Mouse (Mus musculus): ENCODE measurements at regions not wholly inside any gene's neighbourhood (a gene's known extent, or its start where the extent isn't known, plus 50 kb on each side); places are given as distances from the start of the nearest gene placed in this dataset.
A peak's percentile ranks its signal among the peaks of the same experiment; 100 is the strongest.

DNA sequence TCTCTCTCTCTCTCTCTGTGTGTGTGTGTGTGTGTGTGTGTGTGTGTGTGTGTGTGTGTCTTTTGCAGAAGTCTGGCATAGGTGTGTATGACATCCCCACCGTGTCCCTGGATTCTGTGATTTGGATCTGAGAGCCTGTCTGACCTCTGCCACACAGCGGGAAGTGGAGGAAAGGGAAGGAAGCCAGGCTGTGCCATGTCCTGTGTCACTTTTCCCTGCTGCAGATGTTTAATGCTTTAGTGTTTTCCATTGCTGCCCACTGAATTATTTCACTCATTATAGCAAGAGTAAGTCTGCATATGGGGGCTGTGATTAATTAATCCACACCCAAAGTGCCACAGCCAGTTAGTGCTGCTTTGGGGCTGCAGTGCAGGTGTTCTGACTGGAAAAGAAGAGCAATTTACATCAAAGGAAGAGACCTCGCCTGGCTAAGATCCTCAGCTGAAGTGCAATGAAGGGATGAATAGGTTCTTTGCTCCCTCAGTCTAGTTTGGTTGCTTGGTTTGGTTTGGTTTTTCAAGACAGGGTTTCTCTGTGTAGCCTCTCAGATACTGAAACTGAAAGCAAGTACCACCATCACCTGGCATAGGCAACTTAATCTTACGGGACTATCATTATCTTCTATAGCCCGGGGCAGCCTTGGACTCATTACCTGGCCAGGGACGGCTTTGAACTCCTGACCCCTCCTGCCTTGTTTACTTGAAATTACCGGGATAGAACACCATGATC is 51.2 kb upstream of the Kdm7a start:
- no peak for DNase-seq (ENCODE audit: low spot score)
- no peaks in the 10 kb centered on the region for H3K36me3 ChIP-seq
- WGBS, result 53% methylated on average over 7 of the region's 7 CpGs
- H3K9me3 ChIP-seq, result no peaks in the 10 kb centered on the region
- peak overlapping the region; percentile 89 for H3K27ac ChIP-seq
- peak overlapping the region; percentile 60 for H3K4me3 ChIP-seq
- peaks cover 31% of the 10 kb centered on the region for H3K27me3 ChIP-seq (ENCODE audit: insufficient read depth, poor library complexity, severe bottlenecking)
- H3K4me1 ChIP-seq (replicated peaks), result peaks cover 28% of the 10 kb centered on the region

DNA sequence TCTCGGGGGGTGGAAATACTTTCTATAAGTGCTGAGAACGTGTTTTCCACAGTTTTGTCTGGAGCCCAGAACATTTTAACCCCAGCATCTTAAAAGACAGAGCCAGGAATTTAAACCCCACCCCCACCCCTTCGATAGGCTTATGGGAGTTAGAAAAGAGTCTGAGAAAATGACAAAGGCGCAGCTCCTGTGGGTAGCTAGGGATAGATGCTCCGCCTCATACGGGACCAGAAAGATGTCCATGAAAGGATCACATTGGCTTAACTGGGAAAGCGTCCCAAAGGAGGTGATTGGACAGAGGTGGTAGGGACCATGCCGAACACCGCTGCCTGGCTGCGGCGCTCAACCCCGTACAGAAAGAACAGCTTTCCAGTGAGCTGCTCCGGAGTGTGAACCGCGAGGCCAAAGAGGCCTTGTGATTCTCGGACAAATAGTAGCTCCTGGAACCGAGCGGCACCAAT is 50.6 kb upstream of the Kdm7a start:
- peak overlapping the region; percentile 60 for H3K4me3 ChIP-seq
- peak overlapping the region; percentile 89 for H3K27ac ChIP-seq
- H3K36me3 ChIP-seq, result no peaks in the 10 kb centered on the region
- peaks cover 28% of the 10 kb centered on the region for H3K4me1 ChIP-seq (replicated peaks)
- peak; percentile 63 for DNase-seq (ENCODE audit: low spot score)
- under 1% methylated on average over 18 of the region's 18 CpGs for WGBS
- no peaks in the 10 kb centered on the region for H3K9me3 ChIP-seq
- H3K27me3 ChIP-seq (ENCODE audit: insufficient read depth, poor library complexity, severe bottlenecking), result peaks cover 31% of the 10 kb centered on the region

DNA sequence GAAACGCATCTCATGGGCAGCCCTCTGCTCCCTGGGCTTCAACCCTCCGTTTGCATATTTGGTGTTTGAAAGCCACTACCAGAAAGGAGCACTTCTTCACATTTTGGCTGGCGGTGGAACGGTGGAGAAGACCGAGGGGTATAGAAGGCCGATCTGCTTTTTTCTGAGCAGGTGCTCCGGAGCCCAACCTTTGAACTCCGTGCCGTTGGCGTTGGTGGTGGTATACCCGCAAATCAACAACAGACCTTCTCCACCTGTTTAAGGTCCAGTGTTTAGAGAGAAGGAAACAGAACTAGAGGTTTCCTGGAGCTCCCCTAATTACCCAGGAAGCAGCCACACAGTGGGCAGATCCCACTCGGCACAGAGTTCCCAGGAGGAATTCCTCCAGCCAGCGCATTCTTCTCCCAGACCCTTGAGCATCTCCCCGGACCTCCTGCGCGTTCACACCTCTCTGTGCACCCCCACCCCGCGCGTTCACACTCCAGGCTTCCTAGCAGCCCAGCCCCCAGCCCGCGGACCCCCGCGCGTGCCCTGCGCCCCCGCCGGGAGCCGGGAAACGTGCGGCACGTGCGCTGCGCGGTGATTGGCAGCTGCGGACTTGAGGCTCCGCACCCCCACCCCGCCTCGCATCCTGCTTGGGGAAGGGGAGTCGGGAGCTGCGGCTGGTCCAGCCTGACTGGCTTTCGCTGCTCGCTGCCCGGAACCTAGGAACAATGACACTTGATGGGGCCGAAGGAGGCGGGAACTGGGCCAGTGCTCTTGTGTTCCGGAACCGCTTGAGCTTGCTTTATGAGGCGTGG is 49.9 kb upstream of the Kdm7a start:
- WGBS, result 2% methylated on average over 48 of the region's 48 CpGs
- peak overlapping the region; percentile 89 for H3K27ac ChIP-seq
- peaks cover 28% of the 10 kb centered on the region for H3K4me1 ChIP-seq (replicated peaks)
- H3K4me3 ChIP-seq, result peak overlapping the region; percentile 60
- peaks cover 31% of the 10 kb centered on the region for H3K27me3 ChIP-seq (ENCODE audit: insufficient read depth, poor library complexity, severe bottlenecking)
- no peaks in the 10 kb centered on the region for H3K9me3 ChIP-seq
- peak; percentile 88 for DNase-seq (ENCODE audit: low spot score)
- H3K36me3 ChIP-seq, result no peaks in the 10 kb centered on the region
